Mouse (Mus musculus) MEL (cell line): Measurements from ENCODE around the gene Snrpb2. TPM values are rescaled to one million over a fixed set of nuclear protein-coding genes. Genes with fewer than 3 reads are reported as not detected.

Experiments used
- DNase-seq: peaks from one replicate; pipeline ENCODE4 v3.0.0; 2011; ENCODE audit warnings: low read depth, low spot score
- H3K27ac ChIP-seq: 2 replicates; pipeline ENCODE4 v1.5.1; 2012; ENCODE audit warnings: low read depth, mild to moderate bottlenecking, control low read depth, low read length, moderate library complexity; ENCODE audit not compliant: control insufficient read depth
- H3K27me3 ChIP-seq, 2 experiments: fragments of 150-350 bp in 1 of 2; sonication (generic) in 1 of 2; 2 replicates each; pipeline ENCODE4 v1.6.1; 2012; ENCODE audit warnings: low read length in 2 of 2, mild to moderate bottlenecking in 2 of 2, improper control_type of control experiment in 1 of 2, moderate library complexity in 1 of 2; ENCODE audit not compliant: insufficient read depth in 2 of 2, control insufficient read depth in 1 of 2
- H3K36me3 ChIP-seq, 2 experiments: 2 replicates each; pipeline ENCODE4 v1.6.1; 2012 to 2014; ENCODE audit warnings: low read length in 2 of 2, improper control_type of control experiment in 1 of 2, inconsistent platforms in 1 of 2, mild to moderate bottlenecking in 1 of 2; ENCODE audit not compliant: insufficient read depth in 2 of 2, control insufficient read depth in 1 of 2
- H3K4me1 ChIP-seq, 2 experiments: fragments of 150-350 bp in 1 of 2; sonication (generic) in 1 of 2; 2 replicates each; pipeline ENCODE4 v1.6.1; 2012; ENCODE audit warnings: low read length in 2 of 2, improper control_type of control experiment in 1 of 2, mild to moderate bottlenecking in 1 of 2; ENCODE audit not compliant: insufficient read depth in 2 of 2, control insufficient read depth in 1 of 2
- H3K4me3 ChIP-seq, 2 experiments: fragments of 150-350 bp in 1 of 2; sonication (generic) in 1 of 2; 2 replicates each; pipeline ENCODE4 v1.5.1; 2012; ENCODE audit warnings: low read depth in 2 of 2, low read length in 2 of 2, mild to moderate bottlenecking in 2 of 2, moderate library complexity in 2 of 2, control low read depth in 1 of 2, improper control_type of control experiment in 1 of 2; ENCODE audit not compliant: control insufficient read depth in 1 of 2, insufficient read depth in 1 of 2
- H3K79me2 ChIP-seq: 2 replicates; pipeline ENCODE4 v1.6.1; 2012; ENCODE audit warnings: mild to moderate bottlenecking, low read length, moderate library complexity; ENCODE audit not compliant: control insufficient read depth, poor library complexity, insufficient read depth
- H3K9ac ChIP-seq: 2 replicates; pipeline ENCODE4 v1.6.1; 2012; ENCODE audit warnings: low read depth, mild to moderate bottlenecking, control low read depth, low read length, moderate library complexity; ENCODE audit not compliant: control insufficient read depth, poor library complexity, severe bottlenecking
- H3K9me3 ChIP-seq: fragments of 150-350 bp; sonication (generic); replicated peaks from 2 replicates; pipeline ENCODE4 v1.6.1; 2012; ENCODE audit warnings: mild to moderate bottlenecking, low read length, improper control_type of control experiment, moderate library complexity; ENCODE audit not compliant: insufficient read depth
- BHLHE40 ChIP-seq: IDR thresholded peaks from 2 replicates; pipeline ENCODE4 v1.6.1; 2012; ENCODE audit warnings: low read depth, mild to moderate bottlenecking, inconsistent platforms, low read length, improper control_type of control experiment, borderline replicate concordance
- CHD2 ChIP-seq: IDR thresholded peaks from 2 replicates; pipeline ENCODE4 v1.6.1; 2011; ENCODE audit warnings: low read length, improper control_type of control experiment
- CTCF ChIP-seq, 3 experiments: IDR thresholded peaks in 2 of 3; conservative IDR thresholded peaks in 1 of 3; 2 replicates each; pipeline ENCODE4 v1.5.1; 2011 to 2012; ENCODE audit warnings: low read length in 3 of 3, low read depth in 2 of 3, mild to moderate bottlenecking in 2 of 3, improper control_type of control experiment in 1 of 3, inconsistent platforms in 1 of 3, mixed read lengths in 1 of 3, moderate library complexity in 1 of 3; ENCODE audit not compliant: control insufficient read depth in 1 of 3, insufficient read depth in 1 of 3, poor library complexity in 1 of 3, severe bottlenecking in 1 of 3
- E2F4 ChIP-seq: IDR thresholded peaks from 2 replicates; pipeline ENCODE4 v1.6.1; 2011; ENCODE audit warnings: low read depth, low read length, improper control_type of control experiment, borderline replicate concordance
- ELF1 ChIP-seq: IDR thresholded peaks from 2 replicates; pipeline ENCODE4 v1.6.1; 2014; ENCODE audit warnings: low read depth, mild to moderate bottlenecking, inconsistent platforms, low read length, improper control_type of control experiment, moderate library complexity
- ETS1 ChIP-seq: IDR thresholded peaks from 2 replicates; pipeline ENCODE4 v1.6.1; 2012; ENCODE audit warnings: low read depth, mild to moderate bottlenecking, inconsistent platforms, low read length, improper control_type of control experiment, moderate library complexity
- GATA1 ChIP-seq: IDR thresholded peaks from 2 replicates; pipeline ENCODE4 v1.6.1; 2011; ENCODE audit warnings: low read depth, low read length, improper control_type of control experiment
- MAX ChIP-seq: IDR thresholded peaks from 2 replicates; pipeline ENCODE4 v1.6.1; 2011; ENCODE audit warnings: low read length, improper control_type of control experiment
- MAZ ChIP-seq: IDR thresholded peaks from 2 replicates; pipeline ENCODE4 v1.6.1; 2012; ENCODE audit warnings: low read depth, mild to moderate bottlenecking, inconsistent platforms, low read length, improper control_type of control experiment
- MEF2A ChIP-seq: IDR thresholded peaks from 2 replicates; pipeline ENCODE4 v1.6.1; 2014; ENCODE audit warnings: low read depth, mild to moderate bottlenecking, inconsistent platforms, low read length, improper control_type of control experiment; ENCODE audit not compliant: poor library complexity, insufficient replicate concordance, severe bottlenecking; ENCODE audit errors: extremely low read depth
- MYB ChIP-seq: IDR thresholded peaks from 2 replicates; pipeline ENCODE4 v1.6.1; 2011; ENCODE audit warnings: mild to moderate bottlenecking, low read depth, low read length, improper control_type of control experiment
- NRF1 ChIP-seq: IDR thresholded peaks from 2 replicates; pipeline ENCODE4 v1.6.1; 2014; ENCODE audit warnings: low read depth, mild to moderate bottlenecking, inconsistent platforms, low read length, improper control_type of control experiment, moderate library complexity; ENCODE audit not compliant: poor library complexity, insufficient read depth, severe bottlenecking
- POLR2A ChIP-seq, 2 experiments: IDR thresholded peaks; 2 replicates each; pipeline ENCODE4 v1.6.1; 2011 to 2012; ENCODE audit warnings: low read length in 2 of 2, mild to moderate bottlenecking in 2 of 2, control low read depth in 1 of 2, improper control_type of control experiment in 1 of 2, low read depth in 1 of 2, moderate library complexity in 1 of 2; ENCODE audit not compliant: control insufficient read depth in 1 of 2, insufficient read depth in 1 of 2, poor library complexity in 1 of 2
- RAD21 ChIP-seq: IDR thresholded peaks from 2 replicates; pipeline ENCODE4 v1.6.1; 2011; ENCODE audit warnings: mild to moderate bottlenecking, low read depth, low read length, improper control_type of control experiment
- RCOR1 ChIP-seq: IDR thresholded peaks from 2 replicates; pipeline ENCODE4 v1.6.1; 2012; ENCODE audit warnings: low read depth, mild to moderate bottlenecking, inconsistent platforms, low read length, improper control_type of control experiment
- SIN3A ChIP-seq: IDR thresholded peaks from 2 replicates; pipeline ENCODE4 v1.6.1; 2012; ENCODE audit warnings: low read length, improper control_type of control experiment, inconsistent platforms
- SMC3 ChIP-seq: IDR thresholded peaks from 2 replicates; pipeline ENCODE4 v1.6.1; 2011; ENCODE audit warnings: low read depth, low read length, improper control_type of control experiment
- TAL1 ChIP-seq: IDR thresholded peaks from 2 replicates; pipeline ENCODE4 v1.6.1; 2012; ENCODE audit warnings: mild to moderate bottlenecking, inconsistent platforms, low read length, moderate library complexity, mixed read lengths
- TBP ChIP-seq: IDR thresholded peaks from 2 replicates; pipeline ENCODE4 v1.8.0; 2011; ENCODE audit warnings: low read depth, low read length, improper control_type of control experiment
- TCF12 ChIP-seq: IDR thresholded peaks from 2 replicates; pipeline ENCODE4 v1.6.1; 2014; ENCODE audit warnings: low read depth, mild to moderate bottlenecking, inconsistent platforms, low read length, improper control_type of control experiment, moderate library complexity
- UBTF ChIP-seq: IDR thresholded peaks from 2 replicates; pipeline ENCODE4 v1.6.1; 2012; ENCODE audit warnings: low read depth, mild to moderate bottlenecking, inconsistent platforms, low read length, improper control_type of control experiment, moderate library complexity, borderline replicate concordance; ENCODE audit not compliant: insufficient read depth
- USF1 ChIP-seq: IDR thresholded peaks from 2 replicates; pipeline ENCODE4 v1.6.1; 2014; ENCODE audit warnings: low read depth, mild to moderate bottlenecking, inconsistent platforms, low read length, improper control_type of control experiment, moderate library complexity
- USF2 ChIP-seq, 2 experiments: IDR thresholded peaks; 2 replicates each; pipeline ENCODE4 v1.6.1; 2011 to 2012; ENCODE audit warnings: improper control_type of control experiment in 2 of 2, low read length in 2 of 2, borderline replicate concordance in 1 of 2, inconsistent platforms in 1 of 2, low read depth in 1 of 2, mild to moderate bottlenecking in 1 of 2; ENCODE audit not compliant: insufficient read depth in 1 of 2
- ZC3H11A ChIP-seq: IDR thresholded peaks from 2 replicates; pipeline ENCODE4 v1.6.1; 2012; ENCODE audit warnings: low read depth, mild to moderate bottlenecking, inconsistent platforms, low read length, improper control_type of control experiment
- ZKSCAN1 ChIP-seq: IDR thresholded peaks from 2 replicates; pipeline ENCODE4 v1.6.1; 2012; ENCODE audit warnings: low read depth, mild to moderate bottlenecking, inconsistent platforms, low read length, improper control_type of control experiment, moderate library complexity
- ZMIZ1 ChIP-seq: IDR thresholded peaks from 2 replicates; pipeline ENCODE4 v1.6.1; 2012; ENCODE audit warnings: low read depth, mild to moderate bottlenecking, inconsistent platforms, low read length, improper control_type of control experiment, moderate library complexity
- ZNF384 ChIP-seq: IDR thresholded peaks from 2 replicates; pipeline ENCODE4 v1.6.1; 2012; ENCODE audit warnings: low read depth, mild to moderate bottlenecking, inconsistent platforms, low read length, improper control_type of control experiment
- polyA plus RNA-seq, 2 experiments: library from polyadenylated mRNA; stranded (reverse) in 1 of 2; unstranded in 1 of 2; fragments of >175 nt in 1 of 2; fragments of >200 nt in 1 of 2; gene quantifications; 2 replicates each; pipeline versions ENCODE4 v1.2.1 to v1.2.4; 2012; ENCODE audit warnings: low replicate concordance in 2 of 2, low read depth in 1 of 2; ENCODE audit not compliant: insufficient read length in 2 of 2, insufficient read depth in 1 of 2, missing spikeins in 1 of 2
- total RNA-seq: library from RNA; depleted of rRNA; stranded (reverse); fragments of 300-350 nt; gene quantifications from 2 replicates; pipeline ENCODE4 v1.2.3, GENCODE M21; 2012

Gene Snrpb2
- total and polyA plus RNA-seq, 3 experiments: 58.4 to 60.5 TPM; not detected in 1

GRCm38 (mm10) chr2:143094761-143095160, 31.9 kb downstream of the Snrpb2 start:
- no peak overlapping the region for H3K27ac ChIP-seq

GRCm38 (mm10) chr2:143097170-143097569, 34.3 kb downstream of the Snrpb2 start:
- no peaks in the 10 kb centered on the region for H3K9me3 ChIP-seq
- H3K27me3 ChIP-seq: no peaks in the 10 kb centered on the region
- H3K27ac ChIP-seq: no peak overlapping the region
- no peaks in the 10 kb centered on the region for H3K36me3 ChIP-seq
- no peak overlapping the region for H3K4me3 ChIP-seq
- H3K4me1 ChIP-seq: no peaks in the 10 kb centered on the region
- no peaks in the 10 kb centered on the region for H3K79me2 ChIP-seq
- TF ChIP-seq RAD21 (no peak), TCF12 (no peak), NRF1 (no peak), SIN3A (no peak), ZNF384 (no peak), USF1 (no peak), CHD2 (no peak), BHLHE40 (no peak), ZC3H11A (no peak), MEF2A (no peak), POLR2A (IDR thresholded peaks at IDR 0.05; ENCODE audit: control insufficient read depth in 1 of 2, insufficient read depth in 1 of 2, low read depth in 1 of 2, low read length in 2 of 2, poor library complexity in 1 of 2) (no peak), ETS1 (no peak), TBP (no peak), MYB (no peak), UBTF (no peak), SMC3 (no peak)
- DNase-seq: no peak
- H3K9ac ChIP-seq: no peak overlapping the region

More at GRCm38 (mm10) chr2:143094761-143095160, 31.9 kb downstream of the Snrpb2 start:
- DNase-seq: no peak
- TF ChIP-seq GATA1: no peak
- TF ChIP-seq RCOR1: no peak
- no peak for TF ChIP-seq E2F4
- no peak for TF ChIP-seq ZMIZ1
- no peak for TF ChIP-seq TAL1
- no peak for TF ChIP-seq CTCF (IDR thresholded peaks at IDR 0.05 in 2 of 3, conservative IDR thresholded peaks at IDR 0.05 in 1 of 3; ENCODE audit: control insufficient read depth in 1 of 3, insufficient read depth in 1 of 3, low read depth in 2 of 3, low read length in 3 of 3, poor library complexity in 1 of 3, severe bottlenecking in 1 of 3)
- TF ChIP-seq MEF2A: no peak
- no peak for TF ChIP-seq MAX
- no peak for TF ChIP-seq USF2 (IDR thresholded peaks at IDR 0.05; ENCODE audit: borderline replicate concordance in 1 of 2, insufficient read depth in 1 of 2, low read depth in 1 of 2, low read length in 2 of 2)
- TF ChIP-seq MAZ: no peak
- no peak for TF ChIP-seq ELF1
- TF ChIP-seq ZKSCAN1: no peak
- no peak for TF ChIP-seq BHLHE40
- TF ChIP-seq POLR2A (IDR thresholded peaks at IDR 0.05; ENCODE audit: control insufficient read depth in 1 of 2, insufficient read depth in 1 of 2, low read depth in 1 of 2, low read length in 2 of 2, poor library complexity in 1 of 2): no peak
- no peak for TF ChIP-seq USF1
- no peak for TF ChIP-seq ETS1
- no peak for TF ChIP-seq NRF1
- no peak overlapping the region for H3K4me3 ChIP-seq
- H3K9me3 ChIP-seq: no peaks in the 10 kb centered on the region
- H3K9ac ChIP-seq: no peak overlapping the region
- H3K36me3 ChIP-seq: no peaks in the 10 kb centered on the region
- H3K4me1 ChIP-seq: no peaks in the 10 kb centered on the region
- no peaks in the 10 kb centered on the region for H3K79me2 ChIP-seq
- H3K27me3 ChIP-seq: no peaks in the 10 kb centered on the region
